Mouse (Mus musculus) bone marrow macrophage, adult 2 months (primary cell): ENCODE results near the gene Chd5.

Experiments used
- CTCF ChIP-seq: IDR thresholded peaks from 2 replicates; pipeline ENCODE4 v1.5.1; 2012; ENCODE audit warnings: low read depth, mild to moderate bottlenecking, low read length, moderate library complexity
- POLR2A ChIP-seq: IDR thresholded peaks from 2 replicates; pipeline ENCODE4 v1.6.1; 2012; ENCODE audit warnings: mild to moderate bottlenecking, low read depth, low read length, borderline replicate concordance

- no peak for TF ChIP-seq POLR2A
- TF ChIP-seq CTCF: no peak
Measured at GRCm38 (mm10) chr4:152313934-152314333, 24.5 kb upstream of the Chd5 start.
